Mouse (Mus musculus): ENCODE results near the gene 1700057G04Rik. TPM values are rescaled to one million over a fixed set of nuclear protein-coding genes. Genes with fewer than 3 reads are reported as not detected.

The 1700057G04Rik gene
- total and polyA plus RNA-seq, 2 experiments, result not detected

DNA sequence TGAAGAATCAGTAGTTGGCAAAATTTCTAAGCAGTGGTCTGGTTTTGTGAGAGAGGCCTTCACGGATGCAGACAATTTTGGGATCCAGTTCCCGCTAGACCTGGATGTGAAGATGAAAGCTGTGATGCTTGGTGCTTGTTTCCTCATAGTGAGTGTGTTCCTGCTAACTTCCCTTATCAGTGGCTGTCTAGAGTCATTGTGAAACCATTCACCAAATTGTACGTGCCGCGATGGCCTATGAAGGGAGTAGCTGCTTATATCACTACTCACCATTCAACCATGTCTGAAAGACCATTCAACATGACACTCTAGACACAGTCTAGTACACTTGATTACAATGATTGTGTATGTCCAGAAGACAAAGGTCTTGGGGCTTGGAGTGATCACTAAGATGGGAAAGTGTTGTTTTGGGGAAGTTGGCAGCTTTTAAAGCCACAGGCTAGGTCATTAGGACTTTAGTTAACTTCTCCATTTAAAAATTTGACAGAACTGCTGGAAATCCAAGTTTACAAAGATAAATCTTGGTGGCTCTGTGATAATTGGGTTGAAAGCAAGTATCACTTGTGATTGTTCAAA is 39.3 kb upstream of the 1700057G04Rik start:
- H3K27me3 ChIP-seq (ENCODE audit: control insufficient read depth, insufficient read depth, low read length), result no peaks in the 10 kb centered on the region
- DNase-seq (ENCODE audit: extremely low read depth, low read depth, low spot score), result no peak
- peaks cover 2% of the 10 kb centered on the region; the same call in 1 of the 2 replicates for H3K79me2 ChIP-seq (ENCODE audit: control insufficient read depth, insufficient read depth, low read length)
- TF ChIP-seq POLR2A (IDR thresholded peaks at IDR 0.05; ENCODE audit: extremely low read depth, insufficient read depth, low read length), result no peak
- no peak for TF ChIP-seq CTCF (IDR thresholded peaks at IDR 0.05; ENCODE audit: low read depth, low read length)
- no peak overlapping the region for H3K9ac ChIP-seq (ENCODE audit: low read depth, low read length)
- no peak overlapping the region for H3K4me3 ChIP-seq (ENCODE audit: insufficient read depth, low read depth, low read length)
- H3K4me1 ChIP-seq (ENCODE audit: control insufficient read depth, insufficient read depth, low read length), result peaks cover 30% of the 10 kb centered on the region
- peaks cover 3% of the 10 kb centered on the region; the same call in 1 of the 2 replicates for H3K36me3 ChIP-seq (ENCODE audit: control insufficient read depth, insufficient read depth, low read length)
- no peak overlapping the region for H3K27ac ChIP-seq (replicated peaks; ENCODE audit: insufficient read depth, low read depth, low read length)
- WGBS, result 92% methylated on average over 5 of the region's 5 CpGs

DNA sequence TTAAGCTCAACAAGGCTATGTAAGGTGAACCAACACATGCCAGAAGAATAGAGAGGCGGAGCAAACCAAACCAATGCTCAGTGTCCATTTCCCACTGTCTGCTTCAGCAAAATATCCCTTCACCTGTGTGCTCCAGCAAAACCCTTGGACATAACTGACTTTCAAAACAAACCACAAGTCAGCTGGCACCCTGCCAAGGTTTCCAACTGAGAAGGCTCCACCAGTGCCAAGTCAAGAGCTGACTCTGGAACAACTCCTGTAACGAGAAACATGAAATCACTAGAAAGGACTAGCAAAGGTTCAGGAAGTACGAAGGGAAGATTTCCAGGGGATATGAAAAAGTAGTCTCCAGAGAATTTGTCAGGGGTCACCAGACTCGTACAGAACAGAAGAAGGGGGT is 38.2 kb upstream of the 1700057G04Rik start:
- H3K79me2 ChIP-seq (ENCODE audit: control insufficient read depth, insufficient read depth, low read length), result peaks cover 2% of the 10 kb centered on the region; the same call in 1 of the 2 replicates
- DNase-seq (ENCODE audit: extremely low read depth, low read depth, low spot score), result peak; percentile 95

DNA sequence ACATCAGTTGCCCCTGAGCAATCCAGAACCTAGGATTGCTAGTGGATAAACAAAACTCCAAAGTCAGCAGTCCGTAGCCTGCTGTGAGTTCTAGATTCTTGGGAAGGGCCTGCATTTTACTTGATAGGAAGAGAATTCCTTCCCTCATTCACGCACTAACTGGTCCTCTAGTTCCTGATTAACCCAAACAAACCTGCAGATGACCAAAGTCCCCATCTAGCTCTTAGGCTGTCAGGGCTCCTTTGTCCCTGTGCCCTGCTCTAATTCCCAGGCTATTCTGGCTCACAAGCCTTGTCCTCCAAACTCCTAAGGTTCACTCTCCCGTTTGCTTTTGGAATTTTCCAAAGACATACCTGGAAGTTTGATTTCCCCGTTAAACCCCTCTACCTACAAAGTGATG is 36.5 kb upstream of the 1700057G04Rik start:
- DNase-seq (ENCODE audit: extremely low read depth, low read depth, low spot score), result peak; percentile 87
- Histone ChIP-seq H3K9ac (ENCODE audit: low read depth, low read length) (no peak overlapping the region), H3K4me1 (ENCODE audit: control insufficient read depth, insufficient read depth, low read length) (peaks cover 28% of the 10 kb centered on the region), H3K79me2 (ENCODE audit: control insufficient read depth, insufficient read depth, low read length) (peaks cover 5% of the 10 kb centered on the region; the same call in 1 of the 2 replicates), H3K36me3 (ENCODE audit: control insufficient read depth, insufficient read depth, low read length) (0 out of 2 replicates have a peak, but pooled peaks cover 2% of the 10 kb centered on the region), H3K27ac (replicated peaks; ENCODE audit: insufficient read depth, low read depth, low read length) (peak overlapping the region; percentile 71), H3K4me3 (ENCODE audit: insufficient read depth, low read depth, low read length) (no peak overlapping the region), H3K27me3 (ENCODE audit: control insufficient read depth, insufficient read depth, low read length) (no peaks in the 10 kb centered on the region)
- WGBS, result 35% methylated on average over 4 of the region's 4 CpGs
- TF ChIP-seq CTCF (IDR thresholded peaks at IDR 0.05; ENCODE audit: low read depth, low read length), result no peak
- no peak for TF ChIP-seq POLR2A (IDR thresholded peaks at IDR 0.05; ENCODE audit: extremely low read depth, insufficient read depth, low read length)

More for the DNA sequence above, 38.2 kb upstream of the 1700057G04Rik start:
- Histone ChIP-seq H3K4me3 (ENCODE audit: insufficient read depth, low read depth, low read length) (no peak overlapping the region), H3K27me3 (ENCODE audit: control insufficient read depth, insufficient read depth, low read length) (no peaks in the 10 kb centered on the region), H3K4me1 (ENCODE audit: control insufficient read depth, insufficient read depth, low read length) (peaks cover 36% of the 10 kb centered on the region), H3K9ac (ENCODE audit: low read depth, low read length) (no peak overlapping the region), H3K36me3 (ENCODE audit: control insufficient read depth, insufficient read depth, low read length) (peaks cover 3% of the 10 kb centered on the region; the same call in 1 of the 2 replicates), H3K27ac (replicated peaks; ENCODE audit: insufficient read depth, low read depth, low read length) (peak overlapping the region; percentile 47)
- 27% methylated on average over 4 of the region's 4 CpGs for WGBS
- TF ChIP-seq POLR2A (IDR thresholded peaks at IDR 0.05; ENCODE audit: extremely low read depth, insufficient read depth, low read length) (no peak), CTCF (IDR thresholded peaks at IDR 0.05; ENCODE audit: low read depth, low read length) (no peak)

DNA sequence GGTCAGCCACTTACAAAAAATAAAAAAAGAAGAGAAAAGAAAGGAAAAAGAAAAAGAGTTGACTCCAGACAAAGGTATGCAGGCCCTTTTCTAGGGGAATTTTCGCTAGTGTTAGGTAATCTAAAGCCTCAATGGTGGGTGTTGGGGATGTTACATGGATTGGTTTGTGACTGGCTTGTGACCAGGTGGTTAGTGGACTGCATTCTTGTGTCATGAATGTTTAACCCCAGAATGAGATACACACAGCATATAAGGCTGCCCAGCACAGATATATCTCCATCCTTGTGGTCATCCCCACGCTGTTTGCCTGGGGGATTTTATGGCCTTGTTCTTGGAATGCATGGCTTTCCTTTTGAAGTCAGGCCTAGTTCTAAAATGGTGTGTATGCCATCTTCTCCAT is 35.9 kb upstream of the 1700057G04Rik start:
- no peak overlapping the region for H3K4me3 ChIP-seq (ENCODE audit: insufficient read depth, low read depth, low read length)
- DNase-seq (ENCODE audit: extremely low read depth, low read depth, low spot score), result no peak
- H3K79me2 ChIP-seq (ENCODE audit: control insufficient read depth, insufficient read depth, low read length), result peaks cover 6% of the 10 kb centered on the region; the same call in 1 of the 2 replicates
- H3K9ac ChIP-seq (ENCODE audit: low read depth, low read length), result no peak overlapping the region
- WGBS, result 75% methylated on average over 2 of the region's 2 CpGs
- peak overlapping the region; percentile 71 for H3K27ac ChIP-seq (replicated peaks; ENCODE audit: insufficient read depth, low read depth, low read length)
- H3K36me3 ChIP-seq (ENCODE audit: control insufficient read depth, insufficient read depth, low read length), result 0 out of 2 replicates have a peak, but pooled peaks cover 2% of the 10 kb centered on the region
- no peaks in the 10 kb centered on the region for H3K27me3 ChIP-seq (ENCODE audit: control insufficient read depth, insufficient read depth, low read length)
- no peak for TF ChIP-seq CTCF (IDR thresholded peaks at IDR 0.05; ENCODE audit: low read depth, low read length)
- no peak for TF ChIP-seq POLR2A (IDR thresholded peaks at IDR 0.05; ENCODE audit: extremely low read depth, insufficient read depth, low read length)
- peaks cover 28% of the 10 kb centered on the region for H3K4me1 ChIP-seq (ENCODE audit: control insufficient read depth, insufficient read depth, low read length)

DNA sequence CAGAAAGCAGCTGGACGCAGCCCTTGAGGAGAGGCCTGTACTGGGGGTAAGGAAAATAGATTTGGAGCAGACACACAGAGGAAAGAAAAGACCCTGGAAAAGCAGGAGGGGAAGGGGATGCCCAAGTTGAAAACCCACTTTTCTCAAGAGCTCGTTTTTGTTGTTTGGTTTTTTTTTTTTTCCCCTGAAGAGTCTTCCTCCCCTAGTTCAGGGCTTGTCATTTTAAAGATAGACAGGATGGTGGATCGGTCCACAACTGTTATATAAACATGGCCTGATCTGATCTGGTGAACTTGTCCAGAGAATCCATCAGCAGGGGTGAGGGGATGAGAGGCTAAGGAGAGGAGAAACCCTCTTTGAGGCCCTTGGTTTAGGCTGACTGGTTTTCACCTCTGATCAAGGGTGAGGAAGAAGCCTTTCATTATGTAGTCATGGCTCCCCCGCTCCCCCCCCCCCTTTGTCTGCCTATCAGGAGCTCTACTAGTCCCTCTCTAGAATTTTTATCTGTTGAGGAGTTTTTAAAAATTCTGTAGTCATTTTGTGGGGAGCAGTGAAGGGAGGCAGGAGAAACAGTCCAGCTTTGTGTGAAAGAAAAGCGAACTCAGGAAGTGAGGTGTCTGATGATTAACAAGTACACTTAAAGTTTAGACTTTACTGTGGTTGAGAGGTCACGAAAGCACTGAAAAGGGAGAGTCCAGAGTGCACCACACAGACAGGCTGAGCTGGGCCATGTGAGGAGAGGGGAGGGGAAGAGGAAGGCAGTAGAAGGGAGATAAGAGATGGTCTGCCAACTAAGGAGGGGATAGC is 35.0 kb upstream of the 1700057G04Rik start:
- 0 out of 2 replicates have a peak, but pooled peaks cover 2% of the 10 kb centered on the region for H3K36me3 ChIP-seq (ENCODE audit: control insufficient read depth, insufficient read depth, low read length)
- peaks cover 28% of the 10 kb centered on the region for H3K4me1 ChIP-seq (ENCODE audit: control insufficient read depth, insufficient read depth, low read length)
- DNase-seq (ENCODE audit: extremely low read depth, low read depth, low spot score), result peak; percentile 90
- WGBS, result 42% methylated on average over 6 of the region's 6 CpGs
- H3K27me3 ChIP-seq (ENCODE audit: control insufficient read depth, insufficient read depth, low read length), result no peaks in the 10 kb centered on the region
- H3K79me2 ChIP-seq (ENCODE audit: control insufficient read depth, insufficient read depth, low read length), result peaks cover 6% of the 10 kb centered on the region; the same call in 1 of the 2 replicates
- no peak for TF ChIP-seq POLR2A (IDR thresholded peaks at IDR 0.05; ENCODE audit: extremely low read depth, insufficient read depth, low read length)
- no peak for TF ChIP-seq CTCF (IDR thresholded peaks at IDR 0.05; ENCODE audit: low read depth, low read length)
- no peak overlapping the region for H3K9ac ChIP-seq (ENCODE audit: low read depth, low read length)
- H3K27ac ChIP-seq (replicated peaks; ENCODE audit: insufficient read depth, low read depth, low read length), result peak overlapping the region; percentile 92
- no peak overlapping the region for H3K4me3 ChIP-seq (ENCODE audit: insufficient read depth, low read depth, low read length)

Measured in liver, adult 2 months (tissue).